Mouse (Mus musculus) granulocyte monocyte progenitor cell, adult 5-6 weeks (primary cell): ENCODE data around the gene Dnajb13. TPM values are rescaled to one million over a fixed set of nuclear protein-coding genes. Genes with fewer than 3 reads are reported as not detected.

Experiments
- ATAC-seq: replicated peaks from 2 replicates; pipeline ENCODE4 v1.8.0; 2016; ENCODE audit warnings: mild to moderate bottlenecking, moderate TSS enrichment, inconsistent platforms; ENCODE audit not compliant: poor library complexity, severe bottlenecking
- total RNA-seq, 2 experiments: library from RNA; stranded (forward) in 1 of 2; stranded (reverse) in 1 of 2; fragments of 200-712, 200-1000 nt in 1 of 2; fragments of >200 nt in 1 of 2; fragmentation: Nextera tagmentation in 1 of 2; gene quantifications; 2 replicates each; pipeline ENCODE4 v1.2.3; 2014 to 2017

Gene Dnajb13
- total RNA-seq, 2 experiments from 2014 or later, result not detected

DNA sequence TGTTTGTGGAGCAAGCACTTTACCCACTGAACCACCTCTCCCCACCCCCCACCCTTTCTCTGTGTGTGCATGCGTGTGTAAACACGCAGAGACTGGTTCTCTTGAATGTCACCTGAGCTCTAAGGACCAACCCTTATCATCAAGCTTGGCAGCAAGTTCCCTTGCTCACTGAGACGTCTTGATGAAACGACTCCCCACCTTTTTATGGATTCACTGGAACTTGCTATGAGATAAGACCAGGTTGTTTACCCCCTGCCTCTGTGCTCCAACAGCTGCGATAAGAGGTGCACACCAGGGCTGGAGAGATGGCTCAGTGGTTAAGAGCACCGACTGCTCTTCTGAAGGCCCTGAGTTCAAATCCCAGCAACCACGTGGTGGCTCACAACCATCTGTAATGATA, 5.4 kb upstream of the Dnajb13 start:
- ATAC-seq, result no peak

DNA sequence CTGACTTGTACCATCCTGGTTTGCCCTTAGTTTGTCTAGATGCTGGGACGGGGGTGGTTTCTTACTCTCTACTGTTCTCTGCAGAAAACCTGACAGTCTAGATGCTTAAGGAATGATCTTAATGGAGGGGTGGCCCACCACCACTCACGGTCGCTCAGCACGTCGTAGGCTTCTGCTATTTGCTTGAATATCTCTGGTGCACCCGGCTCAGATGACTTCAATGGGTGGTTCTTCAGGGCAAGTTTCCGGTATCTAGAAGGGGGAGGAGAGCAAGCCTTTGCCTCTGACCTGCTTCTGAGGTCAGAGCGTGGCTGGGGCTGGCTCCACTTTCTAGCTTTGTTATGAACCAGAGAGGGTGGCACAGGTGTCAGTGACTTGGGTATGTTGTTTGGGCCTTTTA, 3.2 kb downstream of the Dnajb13 start:
- ATAC-seq, result no peak

DNA sequence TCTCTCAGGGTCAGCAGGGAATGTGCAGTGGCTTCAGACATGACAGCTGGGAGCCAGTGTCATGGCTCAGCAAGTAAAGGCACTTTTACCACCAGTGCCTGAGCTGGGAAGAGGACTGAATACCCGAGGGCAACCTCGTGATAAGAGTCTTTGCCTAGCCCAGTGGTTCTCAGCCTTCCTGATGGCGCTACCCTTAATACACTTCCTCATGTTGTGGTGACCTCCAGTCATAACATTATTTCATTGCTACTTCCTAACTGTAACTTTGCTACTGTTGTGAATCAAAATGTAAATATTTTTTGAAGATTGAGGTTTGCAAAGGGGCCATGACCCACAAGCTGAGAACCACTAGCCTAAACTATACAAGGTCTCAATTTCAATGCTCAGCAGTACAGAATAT, 6.1 kb downstream of the Dnajb13 start:
- peak; percentile 56 for ATAC-seq

- ATAC-seq, result no peak
These were observed 8.3 kb downstream of the Dnajb13 start for GRCm38 (mm10) chr7:100506494-100506893.

DNA sequence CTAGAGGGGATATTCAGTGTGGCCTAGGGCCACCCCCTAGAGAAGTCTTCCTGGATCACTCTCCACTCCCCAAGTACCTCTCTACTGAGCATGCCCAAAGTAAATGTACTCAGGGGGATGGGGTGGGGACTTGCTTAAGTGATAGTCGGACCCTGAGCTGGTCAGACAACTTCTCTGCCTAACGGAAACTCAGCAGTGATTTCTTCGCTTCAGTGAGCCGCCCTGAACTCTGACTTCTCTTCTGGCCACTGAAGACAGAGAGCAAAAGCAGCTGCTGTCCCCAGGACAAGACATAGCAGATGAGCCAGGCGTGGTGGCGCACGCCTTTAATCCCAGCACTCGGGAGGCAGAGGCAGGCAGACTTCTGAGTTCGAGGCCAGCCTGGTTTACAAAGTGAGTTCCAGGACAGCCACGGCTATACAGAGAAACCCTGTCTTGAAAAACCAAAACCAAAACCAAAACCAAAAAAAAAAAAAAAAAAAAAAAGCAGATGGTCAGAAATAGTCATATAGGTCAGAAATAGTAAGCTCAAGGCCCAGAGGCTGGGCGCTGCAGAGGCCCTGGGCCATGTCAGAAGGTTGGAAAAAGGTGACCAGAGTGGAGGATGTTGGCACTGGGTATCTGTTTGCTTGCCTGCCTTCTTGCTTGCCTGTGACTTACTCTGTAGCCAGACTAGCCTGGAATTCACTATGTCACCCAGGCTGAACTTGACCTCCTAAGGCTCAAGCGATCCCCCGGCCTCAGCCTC, 9.8 kb downstream of the Dnajb13 start:
- no peak for ATAC-seq

DNA sequence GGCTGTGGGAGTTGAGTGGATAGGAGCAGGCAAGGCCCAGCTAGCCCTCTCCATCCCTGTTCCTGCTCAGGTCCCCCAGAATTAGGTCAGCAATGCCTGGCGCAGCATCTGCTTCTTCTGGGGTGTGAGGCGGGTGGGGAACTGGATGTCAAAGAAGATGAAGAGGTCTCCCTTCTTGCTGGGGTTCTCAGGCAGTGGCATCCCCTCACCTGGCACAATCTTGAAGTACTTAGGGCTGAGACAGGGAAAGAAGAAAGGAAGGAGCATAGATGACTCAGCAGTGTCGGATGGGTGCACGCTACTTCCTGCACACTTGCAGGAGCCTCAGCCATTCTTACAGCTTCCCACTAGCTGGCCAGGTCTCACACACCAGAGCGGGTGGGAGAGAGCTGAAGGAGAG, 11.7 kb downstream of the Dnajb13 start:
- ATAC-seq, result peak; percentile 49

DNA sequence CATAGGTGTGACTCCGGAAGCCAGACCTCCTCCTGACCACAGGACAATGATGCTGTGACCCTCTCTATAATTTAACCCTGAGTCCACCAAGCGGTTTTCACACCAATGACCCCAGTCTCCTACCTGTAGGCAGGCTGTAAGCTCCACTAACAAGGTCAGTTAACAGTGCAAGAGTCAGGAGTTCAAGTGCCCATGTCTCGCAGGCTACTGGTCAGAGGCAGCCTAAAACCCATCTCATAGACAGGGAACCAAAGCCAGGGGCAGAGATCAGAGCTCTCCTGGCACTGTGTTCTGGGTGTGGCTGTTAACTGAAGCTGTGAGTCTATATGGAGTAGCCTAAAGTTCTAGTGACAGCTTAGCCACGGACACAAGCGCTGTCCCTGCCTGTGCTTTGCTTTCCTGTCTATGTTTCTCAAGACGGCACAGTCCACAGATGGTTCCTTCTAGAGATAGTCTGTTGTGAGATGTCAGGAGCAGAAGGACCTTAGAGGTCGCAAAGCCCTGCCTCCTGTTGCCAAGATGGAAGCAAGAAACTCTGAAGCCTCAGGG, 12.3 kb downstream of the Dnajb13 start:
- peak; percentile 10; the same call in 1 of the 2 replicates for ATAC-seq

GRCm38 (mm10) chr7:100501844-100502373, 12.9 kb downstream of the Dnajb13 start:
- no peak for ATAC-seq

DNA sequence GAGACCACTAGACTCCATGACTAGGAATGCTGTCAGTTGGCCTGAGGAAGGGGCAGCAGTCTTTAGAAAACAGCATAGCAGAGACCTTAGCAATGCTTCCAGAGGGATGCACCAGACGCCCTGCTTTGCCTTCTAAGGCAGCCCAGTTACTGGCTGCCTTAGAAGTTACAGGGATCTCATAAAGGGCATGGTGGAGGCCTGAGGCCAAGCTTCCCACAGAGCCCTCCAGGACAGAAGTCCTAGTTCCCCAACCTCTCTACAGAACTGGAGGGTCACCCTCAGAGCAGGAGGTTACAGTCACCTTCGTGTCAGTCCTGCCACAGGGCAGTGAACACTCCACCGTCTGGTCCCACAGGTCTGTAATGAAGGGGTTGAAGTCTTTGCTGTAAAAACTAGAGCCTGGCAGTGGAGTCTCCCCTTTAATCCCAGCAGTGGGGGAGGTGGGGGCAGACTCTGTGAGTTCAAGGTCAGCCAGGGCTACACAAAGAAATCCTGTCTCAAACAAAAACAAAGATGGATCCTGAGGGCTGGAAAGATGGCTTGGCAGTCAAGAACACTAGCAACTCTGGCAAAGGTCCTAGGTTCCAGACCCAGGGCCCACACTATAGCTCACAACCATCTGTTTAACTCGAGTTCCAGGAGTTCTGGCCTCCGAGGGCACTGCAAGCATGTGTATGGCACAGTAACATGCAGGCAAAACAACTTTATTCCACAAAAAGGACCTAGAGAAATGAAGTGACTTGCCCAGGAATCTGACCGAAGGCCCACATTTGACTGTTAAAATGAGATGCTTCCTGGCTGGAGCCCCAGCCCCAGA, 13.5 kb downstream of the Dnajb13 start:
- no peak for ATAC-seq

- no peak for ATAC-seq
These were observed 14.3 kb downstream of the Dnajb13 start for GRCm38 (mm10) chr7:100500276-100500977.

DNA sequence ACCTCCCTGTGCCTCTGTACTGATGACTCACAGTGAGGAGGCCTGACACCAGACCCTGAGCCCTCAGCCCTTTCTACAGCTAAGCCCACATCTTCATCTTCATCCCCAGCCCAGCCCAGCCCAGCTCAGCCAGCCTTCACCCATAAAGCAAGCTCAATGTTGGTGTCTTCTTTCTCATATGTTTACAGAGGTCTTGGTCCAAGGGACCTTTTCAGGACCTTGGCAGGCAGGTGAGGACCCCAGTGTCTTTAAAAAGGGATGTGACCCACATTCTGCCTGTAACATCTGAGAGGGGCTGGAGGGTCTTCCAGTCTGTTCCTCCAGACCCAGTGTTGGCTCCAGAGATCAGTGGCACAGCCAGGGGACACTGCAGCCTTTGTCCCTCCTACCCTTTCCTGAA, 15.3 kb downstream of the Dnajb13 start:
- ATAC-seq, result no peak

- no peak for ATAC-seq
These were observed 16.8 kb downstream of the Dnajb13 start for GRCm38 (mm10) chr7:100497982-100498381.

- ATAC-seq, result no peak
These were observed 17.4 kb downstream of the Dnajb13 start for GRCm38 (mm10) chr7:100497402-100497801.

DNA sequence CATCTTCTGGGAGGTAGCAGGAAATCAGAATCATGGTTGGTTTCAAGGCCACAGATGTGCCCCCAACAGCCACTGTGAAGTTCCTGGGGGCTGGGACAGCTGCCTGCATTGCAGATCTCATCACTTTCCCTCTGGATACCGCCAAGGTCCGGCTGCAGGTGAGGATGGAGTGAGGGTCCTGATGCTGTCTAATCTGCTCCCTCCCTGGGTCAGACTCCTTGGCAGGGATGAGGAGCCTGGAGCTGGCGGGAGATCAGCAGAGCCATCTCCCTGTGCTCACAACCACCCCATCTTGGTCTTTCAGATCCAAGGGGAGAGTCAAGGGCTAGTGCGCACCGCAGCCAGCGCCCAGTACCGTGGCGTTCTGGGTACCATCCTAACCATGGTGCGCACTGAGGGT, 18.0 kb downstream of the Dnajb13 start:
- no peak for ATAC-seq

DNA sequence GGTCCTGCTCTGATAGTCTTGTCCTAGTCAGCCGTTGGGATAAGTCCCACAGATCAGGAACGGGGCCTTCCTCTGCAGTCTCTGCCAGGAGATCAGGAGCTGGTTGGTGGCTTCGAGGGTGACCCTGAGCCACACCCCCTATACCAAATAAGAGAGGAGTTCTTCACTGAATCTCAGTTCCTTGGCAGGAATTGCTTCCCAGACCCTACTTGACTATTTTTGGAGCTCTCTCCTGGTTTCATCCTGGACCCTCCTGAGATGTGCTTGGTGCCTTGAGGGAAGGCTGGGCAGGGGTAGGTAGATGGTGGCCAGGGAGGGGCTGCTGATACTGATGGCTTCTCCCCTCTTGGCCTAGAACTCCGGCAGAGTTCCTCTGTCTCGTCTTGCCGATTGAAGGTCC, 18.4 kb downstream of the Dnajb13 start:
- ATAC-seq, result no peak

- ATAC-seq, result peak; percentile 69
These were observed 19.0 kb downstream of the Dnajb13 start for GRCm38 (mm10) chr7:100495581-100496251.

DNA sequence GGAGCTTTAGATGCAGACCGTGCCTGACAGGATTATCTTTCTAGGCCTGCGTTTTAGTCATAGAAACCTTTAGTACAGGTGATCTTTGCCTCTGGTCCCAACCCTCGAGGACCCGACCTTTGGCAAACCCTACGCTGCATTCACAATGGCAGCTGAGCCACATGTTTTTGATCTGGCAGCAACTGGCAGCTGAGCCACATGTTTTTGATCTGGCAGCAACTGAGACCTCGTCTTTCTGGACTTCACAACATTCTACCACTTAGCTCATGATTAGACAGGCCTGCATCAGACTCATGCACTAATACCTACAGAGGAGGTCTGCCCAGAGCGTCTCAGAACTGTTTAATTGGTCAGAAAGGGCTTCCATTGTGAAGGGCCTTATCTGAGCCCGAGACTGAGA, 19.7 kb downstream of the Dnajb13 start:
- no peak for ATAC-seq

- no peak for ATAC-seq
These were observed 20.3 kb downstream of the Dnajb13 start for GRCm38 (mm10) chr7:100494415-100494831.

- peak; percentile 1; the same call in 1 of the 2 replicates for ATAC-seq
These were observed 21.0 kb downstream of the Dnajb13 start for GRCm38 (mm10) chr7:100493484-100494414.
